Mouse (Mus musculus): ENCODE data around the gene Gpld1. TPM values are rescaled to one million over a fixed set of nuclear protein-coding genes. Genes with fewer than 3 reads are reported as not detected.
A peak's percentile ranks its signal among the peaks of the same experiment; 100 is the strongest.

The Gpld1 gene
- polyA plus RNA-seq (2015; fragmentation: Nextera tagmentation; extraction: Ambion mirVana), result 1.9 and 2.1 TPM in 2 replicates

- H3K4me1 ChIP-seq (replicated peaks), result peaks cover 14% of the 10 kb centered on the region
- no peak for ATAC-seq (ENCODE audit: low read depth)
- no peaks in the 10 kb centered on the region for H3K27me3 ChIP-seq
- H3K4me2 ChIP-seq, result peak within 1 kb of the TSS; percentile 4; the same call in 1 of the 2 replicates
- no peak within 1 kb of the TSS for H3K4me3 ChIP-seq
- no peak within 1 kb of the TSS for H3K9ac ChIP-seq
- no peaks in the 10 kb centered on the region for H3K36me3 ChIP-seq
- WGBS, result 45% methylated on average over 17 of the region's 17 CpGs
- H3K27ac ChIP-seq (replicated peaks), result no peak within 1 kb of the TSS
- H3K9me3 ChIP-seq, result no peaks in the 10 kb centered on the region
Measured at GRCm38 (mm10) chr13:24942512-24943282, at the start of gene Gpld1. Gpld1 (plus strand) TSS chr13:24943152.

- no peaks in the 10 kb centered on the region for H3K4me1 ChIP-seq (replicated peaks)
- no peak overlapping the region for H3K4me3 ChIP-seq
- H3K4me2 ChIP-seq, result no peak overlapping the region
- H3K36me3 ChIP-seq, result no peaks in the 10 kb centered on the region
- H3K9me3 ChIP-seq, result no peaks in the 10 kb centered on the region
- no peak overlapping the region for H3K27ac ChIP-seq (replicated peaks)
- WGBS, result 85% methylated on average over 2 of the region's 2 CpGs
- H3K27me3 ChIP-seq, result no peaks in the 10 kb centered on the region
- ATAC-seq (ENCODE audit: low read depth), result no peak
- H3K9ac ChIP-seq, result no peak overlapping the region
Measured at GRCm38 (mm10) chr13:24893880-24894279, 49.1 kb upstream of the Gpld1 start.

DNA sequence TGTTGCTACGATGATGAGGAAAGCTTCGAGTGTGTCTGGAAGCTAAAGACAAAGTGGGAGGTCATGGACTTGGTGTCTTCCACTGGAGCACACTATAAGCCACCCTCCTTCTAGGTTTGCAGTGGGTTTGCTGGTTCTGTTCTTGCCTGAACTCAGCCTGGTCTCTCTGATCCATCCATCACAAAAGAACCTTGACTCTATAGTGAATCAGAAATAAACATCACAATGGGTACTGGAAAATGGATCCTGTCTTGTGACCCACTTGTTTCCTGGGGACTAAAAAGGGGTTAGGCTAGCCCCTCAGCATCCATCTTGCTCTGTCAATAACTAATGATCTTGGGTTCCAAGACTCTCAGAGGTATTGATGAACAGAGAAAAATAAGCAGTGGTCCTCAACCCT is 41.0 kb upstream of the Gpld1 start:
- H3K27ac ChIP-seq (replicated peaks), result no peak overlapping the region
- no peak overlapping the region for H3K9ac ChIP-seq
- no peak for ATAC-seq (ENCODE audit: low read depth)
- no peaks in the 10 kb centered on the region for H3K4me1 ChIP-seq (replicated peaks)
- no peaks in the 10 kb centered on the region for H3K9me3 ChIP-seq
- no peaks in the 10 kb centered on the region for H3K36me3 ChIP-seq
- no peak overlapping the region for H3K4me2 ChIP-seq
- 91% methylated on average over 2 of the region's 2 CpGs for WGBS
- no peaks in the 10 kb centered on the region for H3K27me3 ChIP-seq
- no peak overlapping the region for H3K4me3 ChIP-seq

DNA sequence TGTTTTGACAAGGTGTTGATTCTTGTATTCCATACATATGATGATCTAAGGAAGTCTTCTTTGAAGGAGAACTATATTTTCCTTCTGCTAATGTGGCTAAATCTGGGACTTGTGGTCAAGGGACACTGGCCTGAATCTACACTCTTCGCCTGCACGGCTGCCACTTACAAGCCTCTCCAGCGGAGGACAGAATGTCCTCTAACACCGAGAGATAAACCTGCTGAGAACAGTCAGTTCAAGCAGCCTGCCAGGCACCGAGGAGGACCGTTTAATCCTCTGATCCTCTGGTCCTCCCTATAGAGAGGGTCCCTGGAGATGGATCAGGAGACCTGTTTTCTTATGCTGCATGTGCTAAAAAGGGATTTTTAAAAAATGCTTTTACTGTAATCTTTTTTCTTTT is 39.5 kb upstream of the Gpld1 start:
- no peak overlapping the region for H3K27ac ChIP-seq (replicated peaks)
- ATAC-seq (ENCODE audit: low read depth), result no peak
- no peaks in the 10 kb centered on the region for H3K36me3 ChIP-seq
- 79% methylated on average over 6 of the region's 6 CpGs for WGBS
- H3K9ac ChIP-seq, result no peak overlapping the region
- no peaks in the 10 kb centered on the region for H3K27me3 ChIP-seq
- H3K9me3 ChIP-seq, result no peaks in the 10 kb centered on the region
- H3K4me3 ChIP-seq, result no peak overlapping the region
- H3K4me1 ChIP-seq (replicated peaks), result no peaks in the 10 kb centered on the region
- H3K4me2 ChIP-seq, result no peak overlapping the region

DNA sequence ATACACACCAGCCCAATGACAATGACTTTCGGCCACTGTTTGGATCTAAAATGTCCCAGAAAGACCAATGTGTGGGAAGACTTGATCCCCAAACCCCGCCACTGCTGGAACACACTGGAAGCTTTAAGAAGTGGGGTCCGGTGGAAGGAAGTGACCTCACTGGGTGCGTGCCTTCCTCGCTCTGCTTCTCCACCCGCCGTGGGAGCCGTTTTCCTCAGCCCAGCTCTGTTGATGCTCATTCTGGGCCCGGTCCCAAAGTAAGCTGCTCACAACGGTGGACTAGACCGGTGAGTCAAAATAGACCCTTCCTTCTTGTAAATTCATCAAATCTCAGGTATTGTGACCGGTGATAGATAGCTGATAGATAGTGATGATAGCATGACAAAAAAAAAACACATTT is 37.5 kb upstream of the Gpld1 start:
- H3K36me3 ChIP-seq, result no peaks in the 10 kb centered on the region; the same call in 1 of the 2 replicates
- no peaks in the 10 kb centered on the region for H3K27me3 ChIP-seq
- H3K27ac ChIP-seq (replicated peaks), result no peak overlapping the region
- no peaks in the 10 kb centered on the region for H3K9me3 ChIP-seq
- H3K4me1 ChIP-seq (replicated peaks), result no peaks in the 10 kb centered on the region
- no peak for ATAC-seq (ENCODE audit: low read depth)
- no peak overlapping the region for H3K4me2 ChIP-seq
- 94% methylated on average over 12 of the region's 12 CpGs for WGBS
- H3K9ac ChIP-seq, result no peak overlapping the region
- no peak overlapping the region for H3K4me3 ChIP-seq

DNA sequence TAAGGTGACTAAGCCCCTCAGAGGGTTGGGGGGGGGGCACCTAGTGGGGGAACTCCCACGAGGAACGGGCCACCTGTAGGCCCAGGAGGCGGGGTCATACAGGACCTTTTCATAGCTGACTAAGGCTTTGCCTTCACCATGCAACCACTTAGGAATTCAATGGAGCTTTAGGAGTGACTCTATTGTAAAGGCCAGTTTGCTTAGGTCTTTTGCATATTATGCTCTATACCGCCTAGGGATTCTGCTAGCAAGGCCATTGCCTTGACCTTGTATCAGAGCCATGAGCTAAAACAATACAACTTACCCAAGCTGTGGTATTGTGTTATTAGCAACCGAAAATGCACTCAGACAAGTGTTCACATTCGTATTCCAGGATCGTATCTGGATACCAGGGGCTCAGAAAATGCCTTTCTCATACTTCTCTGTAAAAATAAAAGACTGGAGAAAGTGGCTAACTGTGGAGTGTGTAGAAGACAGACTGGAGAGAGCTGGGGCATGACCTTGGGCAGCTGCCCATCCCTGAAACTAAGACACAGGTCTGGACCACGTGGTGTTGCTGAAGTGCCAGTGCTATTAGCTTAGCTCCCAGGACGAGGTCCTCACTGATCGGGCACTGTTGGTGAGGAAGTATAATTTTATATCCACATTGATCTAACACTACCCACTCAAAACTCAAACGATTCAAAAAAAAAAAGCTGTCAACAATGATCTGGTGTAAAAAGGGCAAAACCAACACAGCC is 36.0 kb upstream of the Gpld1 start:
- 82% methylated on average over 11 of the region's 11 CpGs for WGBS
- no peak overlapping the region for H3K4me2 ChIP-seq
- no peaks in the 10 kb centered on the region for H3K4me1 ChIP-seq (replicated peaks)
- H3K9me3 ChIP-seq, result no peaks in the 10 kb centered on the region
- no peak for ATAC-seq (ENCODE audit: low read depth)
- no peak overlapping the region for H3K4me3 ChIP-seq
- no peak overlapping the region for H3K27ac ChIP-seq (replicated peaks)
- H3K9ac ChIP-seq, result no peak overlapping the region
- H3K27me3 ChIP-seq, result no peaks in the 10 kb centered on the region
- H3K36me3 ChIP-seq, result peaks cover 12% of the 10 kb centered on the region

DNA sequence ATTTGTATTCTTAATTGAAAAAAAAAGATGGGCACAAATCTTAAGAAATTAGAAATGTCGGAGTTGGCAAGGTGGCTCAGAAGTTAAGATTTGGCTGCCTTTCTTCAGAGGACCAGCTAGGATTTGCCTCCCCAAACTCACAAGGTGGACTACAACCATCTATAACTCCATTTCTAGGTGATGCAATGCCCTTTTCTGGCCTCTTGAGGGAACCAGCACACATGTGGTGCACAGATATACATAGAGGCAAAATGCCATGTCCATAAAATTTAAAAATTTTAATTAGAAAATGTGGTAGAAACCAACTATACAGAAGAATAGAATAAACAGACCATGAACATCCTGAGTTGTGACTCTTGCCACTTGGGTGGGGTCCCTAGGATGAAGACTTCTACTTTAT is 33.8 kb upstream of the Gpld1 start:
- Histone ChIP-seq H3K9ac (no peak overlapping the region), H3K4me2 (no peak overlapping the region), H3K4me1 (replicated peaks) (no peaks in the 10 kb centered on the region), H3K4me3 (no peak overlapping the region), H3K27ac (replicated peaks) (no peak overlapping the region), H3K27me3 (no peaks in the 10 kb centered on the region), H3K9me3 (no peaks in the 10 kb centered on the region), H3K36me3 (peaks cover 18% of the 10 kb centered on the region)
- no peak for ATAC-seq (ENCODE audit: low read depth)
- WGBS, result 96% methylated on average over 1 of the region's 1 CpGs

- H3K4me1 ChIP-seq (replicated peaks), result no peaks in the 10 kb centered on the region
- 95% methylated on average over 7 of the region's 7 CpGs for WGBS
- no peak for ATAC-seq (ENCODE audit: low read depth)
- no peak overlapping the region for H3K4me3 ChIP-seq
- no peak overlapping the region for H3K4me2 ChIP-seq
- no peak overlapping the region for H3K9ac ChIP-seq
- no peaks in the 10 kb centered on the region for H3K27me3 ChIP-seq
- peaks cover 49% of the 10 kb centered on the region for H3K36me3 ChIP-seq
- no peak overlapping the region for H3K27ac ChIP-seq (replicated peaks)
- no peaks in the 10 kb centered on the region for H3K9me3 ChIP-seq
Measured at GRCm38 (mm10) chr13:24913576-24913975, 29.4 kb upstream of the Gpld1 start.

GRCm38 (mm10) chr13:24914915-24915314 is 28.0 kb upstream of the Gpld1 start:
- Histone ChIP-seq H3K27ac (replicated peaks) (no peak overlapping the region), H3K36me3 (peaks cover 57% of the 10 kb centered on the region), H3K9ac (no peak overlapping the region), H3K27me3 (no peaks in the 10 kb centered on the region), H3K4me1 (replicated peaks) (no peaks in the 10 kb centered on the region), H3K9me3 (no peaks in the 10 kb centered on the region), H3K4me2 (no peak overlapping the region), H3K4me3 (no peak overlapping the region)
- no peak for ATAC-seq (ENCODE audit: low read depth)
- 90% methylated on average over 4 of the region's 4 CpGs for WGBS

GRCm38 (mm10) chr13:24915831-24916230 is 27.1 kb upstream of the Gpld1 start:
- ATAC-seq (ENCODE audit: low read depth), result no peak
- Histone ChIP-seq H3K27ac (replicated peaks) (no peak overlapping the region), H3K4me2 (no peak overlapping the region), H3K36me3 (peaks cover 56% of the 10 kb centered on the region), H3K9me3 (no peaks in the 10 kb centered on the region), H3K4me1 (replicated peaks) (no peaks in the 10 kb centered on the region), H3K4me3 (no peak overlapping the region), H3K9ac (no peak overlapping the region), H3K27me3 (no peaks in the 10 kb centered on the region)
- WGBS, result 77% methylated on average over 13 of the region's 13 CpGs

DNA sequence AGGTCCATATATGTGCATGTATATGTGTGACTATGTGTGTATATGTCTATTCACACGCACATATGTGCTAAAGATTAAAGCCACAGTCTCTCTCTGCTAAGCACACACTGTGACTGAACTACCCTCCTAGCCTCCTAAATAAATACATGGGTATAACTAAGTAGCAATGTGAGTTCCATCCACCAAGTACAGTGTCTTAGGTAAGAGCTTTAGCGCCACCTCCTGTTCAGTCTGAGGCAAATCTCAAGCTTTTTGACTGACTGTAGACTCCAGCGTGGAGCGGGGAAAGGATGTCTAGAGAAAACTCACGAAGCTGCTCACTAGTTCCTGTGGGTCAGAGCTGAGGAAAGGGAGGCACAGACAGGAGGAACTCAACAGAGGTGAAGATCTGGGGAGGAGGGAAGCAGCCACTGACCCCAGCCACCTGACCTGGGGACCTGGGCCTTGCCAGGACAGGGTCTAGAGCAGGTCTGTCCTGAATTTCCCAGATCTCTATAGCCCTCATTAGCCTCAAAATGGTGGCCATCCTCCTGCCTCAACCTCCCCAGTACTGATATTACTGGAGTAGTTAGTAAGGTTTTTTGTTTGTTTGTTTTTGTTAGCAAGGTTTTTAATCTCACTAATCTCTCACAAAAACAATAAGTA is 22.5 kb upstream of the Gpld1 start:
- H3K4me1 ChIP-seq (replicated peaks), result no peaks in the 10 kb centered on the region
- H3K9me3 ChIP-seq, result no peaks in the 10 kb centered on the region
- H3K27ac ChIP-seq (replicated peaks), result no peak overlapping the region
- H3K4me2 ChIP-seq, result no peak overlapping the region
- no peaks in the 10 kb centered on the region for H3K27me3 ChIP-seq
- peak; percentile 71 for ATAC-seq (ENCODE audit: low read depth)
- no peak overlapping the region for H3K4me3 ChIP-seq
- WGBS, result 29% methylated on average over 5 of the region's 5 CpGs
- no peak overlapping the region for H3K9ac ChIP-seq
- peaks cover 54% of the 10 kb centered on the region for H3K36me3 ChIP-seq

DNA sequence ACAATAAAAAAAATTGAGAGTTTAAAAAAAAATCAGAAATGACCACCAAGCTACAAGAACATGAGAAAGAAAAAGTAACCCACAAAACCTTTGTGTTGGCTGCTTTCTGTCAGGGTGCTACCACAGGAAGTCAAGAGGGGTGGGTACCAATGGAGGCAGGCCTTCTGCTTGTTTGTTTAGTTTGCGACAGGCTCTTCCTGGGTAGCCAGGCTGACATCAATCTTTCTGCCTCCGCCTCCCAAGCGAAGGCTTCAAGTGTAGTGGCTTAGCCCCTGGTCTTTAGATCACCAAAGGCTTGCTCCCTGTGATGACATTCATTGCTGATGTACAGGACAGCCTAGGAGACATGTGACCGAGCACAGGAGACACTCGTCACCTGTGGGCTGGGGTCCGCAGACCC is 21.7 kb upstream of the Gpld1 start:
- H3K9me3 ChIP-seq, result no peaks in the 10 kb centered on the region

More for the DNA sequence above, 21.7 kb upstream of the Gpld1 start:
- Histone ChIP-seq H3K4me2 (no peak overlapping the region), H3K27ac (replicated peaks) (no peak overlapping the region), H3K4me1 (replicated peaks) (no peaks in the 10 kb centered on the region), H3K27me3 (no peaks in the 10 kb centered on the region), H3K4me3 (no peak overlapping the region), H3K9ac (no peak overlapping the region), H3K36me3 (peaks cover 52% of the 10 kb centered on the region)
- ATAC-seq (ENCODE audit: low read depth), result no peak
- WGBS, result 77% methylated on average over 6 of the region's 6 CpGs
